ENCODE assay signal across 10 mouse cellular contexts in the genomic region with DNA sequence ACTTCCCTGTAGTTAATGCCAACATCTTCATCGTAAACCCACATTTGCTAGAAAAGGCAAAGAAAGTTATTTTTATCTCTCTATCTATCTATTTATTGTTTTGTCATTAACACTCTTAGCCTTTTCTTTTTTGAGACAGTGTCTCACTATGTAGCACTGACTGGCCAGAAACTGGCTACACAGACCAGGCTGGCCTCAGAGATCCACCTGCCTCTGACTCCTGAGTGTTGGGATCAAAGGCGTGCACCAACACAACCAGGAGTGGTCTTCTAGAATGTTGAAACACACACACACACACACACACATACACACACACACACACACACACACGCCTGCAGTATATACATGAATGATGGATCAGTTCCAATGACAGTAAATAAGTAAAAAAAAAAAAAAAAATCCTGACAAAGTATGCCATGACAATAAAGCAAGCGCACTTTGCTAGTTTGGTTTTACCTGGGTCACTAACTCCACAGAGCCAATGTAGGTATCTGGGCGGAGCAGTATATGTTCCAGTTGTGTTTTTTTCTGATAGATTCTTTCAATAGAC. TPM values are rescaled to one million over a fixed set of nuclear protein-coding genes. Genes with fewer than 3 reads are reported as not detected.
DNase-seq lines count a peak whose midpoint lies in the region; ATAC-seq and TF ChIP-seq lines count a peak whose summit lies in the region.
"Had no signal": no experiment of that assay in that cellular context is flagged by ENCODE, and none has a peak within 500 bp of the region (broad histone marks: within the 10 kb centered on the region; RNA-seq: fewer than 3 reads in every experiment).

No protein-coding gene starts in this region.

- TF ChIP-seq CTCF in stomach, postnatal 0 days (IDR thresholded peaks at IDR 0.05; ENCODE audit: low read depth): no peak

- peak overlapping the region; percentile 68 for H3K4me3 ChIP-seq in erythroblast, embryonic 14.5 days (replicated peaks)
- H3K4me3 ChIP-seq in neural tube, embryonic 11.5 days (ENCODE audit: low read depth, low read length): peak overlapping the region; percentile 82
- H3K4me3 ChIP-seq in limb, embryonic 14.5 days (replicated peaks; ENCODE audit: low read length): peak overlapping the region; percentile 69
- H3K4me3 ChIP-seq in stomach, postnatal 0 days (ENCODE audit: low read depth, low read length): peak overlapping the region; percentile 75

- peak overlapping the region; percentile 45 for H3K4me2 ChIP-seq in neural tube, embryonic 11.5 days (ENCODE audit: low read depth)
- H3K4me2 ChIP-seq in limb, embryonic 14.5 days (replicated peaks; ENCODE audit: low read depth, low read length, severe bottlenecking): peak overlapping the region; percentile 63
- H3K4me2 ChIP-seq in stomach, postnatal 0 days (replicated peaks; ENCODE audit: low read depth): peak overlapping the region; percentile 73; the same call in 1 of the 2 replicates

- DNase-seq in neural tube, embryonic 11.5 days (ENCODE audit: low spot score): no peak
- no peak for DNase-seq in neural tube, embryonic 10.5 days (ENCODE audit: extremely low spot score, low spot score)
- DNase-seq in limb, embryonic 14.5 days (ENCODE audit: low spot score): no peak
- DNase-seq in stomach, postnatal 0 days (ENCODE audit: low spot score): no peak
- no peak for DNase-seq in ovary, postnatal 10 days (ENCODE audit: low spot score)
- no peak for DNase-seq in urinary bladder, adult 18-20 months (ENCODE audit: low spot score in 2 of 2)
- DNase-seq: embryo, embryonic 11 days; kidney, postnatal 14 days had no signal

- H3K27me3 ChIP-seq in erythroblast, embryonic 14.5 days (ENCODE audit: control insufficient read depth): no peaks in the 10 kb centered on the region
- no peaks in the 10 kb centered on the region for H3K27me3 ChIP-seq in neural tube, embryonic 11.5 days (ENCODE audit: control insufficient read depth, insufficient read depth, low read length)
- H3K27me3 ChIP-seq in limb, embryonic 14.5 days (ENCODE audit: control insufficient read depth, insufficient read depth, low read length): no peaks in the 10 kb centered on the region
- no peaks in the 10 kb centered on the region for H3K27me3 ChIP-seq in stomach, postnatal 0 days (ENCODE audit: control insufficient read depth, insufficient read depth, low read length)

- ATAC-seq in erythroblast, adult 5-6 weeks (replicated peaks; ENCODE audit: low FRiP score, poor library complexity, severe bottlenecking): no peak
- ATAC-seq in neural tube, embryonic 11.5 days (ENCODE audit: insufficient read depth, low FRiP score, low TSS enrichment): no peak
- ATAC-seq in limb, embryonic 14.5 days (ENCODE audit: low FRiP score, low read depth): no peak
- ATAC-seq in stomach, postnatal 0 days (ENCODE audit: low FRiP score, low TSS enrichment): no peak

- no peak for TF ChIP-seq POLR2A in limb, embryonic 14.5 days (IDR thresholded peaks at IDR 0.05; ENCODE audit: borderline replicate concordance, extremely low read depth, insufficient read depth, insufficient read length)

- peak overlapping the region; percentile 3; the same call in 1 of the 2 replicates for H3K9ac ChIP-seq in neural tube, embryonic 11.5 days (ENCODE audit: low read length)
- H3K9ac ChIP-seq in limb, embryonic 14.5 days (ENCODE audit: low read depth, low read length, severe bottlenecking): no peak overlapping the region
- no peak overlapping the region for H3K9ac ChIP-seq in stomach, postnatal 0 days (ENCODE audit: low read length)

- peaks cover 61% of the 10 kb centered on the region for H3K36me3 ChIP-seq in erythroblast, embryonic 14.5 days (ENCODE audit: control insufficient read depth)
- peaks cover 12% of the 10 kb centered on the region for H3K36me3 ChIP-seq in neural tube, embryonic 11.5 days (ENCODE audit: control insufficient read depth, insufficient read depth, low read length)
- peaks cover 43% of the 10 kb centered on the region for H3K36me3 ChIP-seq in limb, embryonic 14.5 days (ENCODE audit: control insufficient read depth, insufficient read depth, low read length)
- peaks cover 2% of the 10 kb centered on the region; the same call in 1 of the 2 replicates for H3K36me3 ChIP-seq in stomach, postnatal 0 days (ENCODE audit: control insufficient read depth, insufficient read depth, low read length)

- H3K4me1 ChIP-seq in erythroblast, embryonic 14.5 days (ENCODE audit: control insufficient read depth): peaks cover 45% of the 10 kb centered on the region
- H3K4me1 ChIP-seq in neural tube, embryonic 11.5 days (ENCODE audit: control insufficient read depth, insufficient read depth, low read length): peaks cover 8% of the 10 kb centered on the region; the same call in 1 of the 2 replicates
- H3K4me1 ChIP-seq in limb, embryonic 14.5 days (ENCODE audit: control insufficient read depth, insufficient read depth, low read length): peaks cover 5% of the 10 kb centered on the region; the same call in 1 of the 2 replicates
- no peaks in the 10 kb centered on the region for H3K4me1 ChIP-seq in stomach, postnatal 0 days (replicated peaks; ENCODE audit: control insufficient read depth, insufficient read depth)

- H3K9me3 ChIP-seq in erythroblast, embryonic 14.5 days (ENCODE audit: control insufficient read depth, low read length): no peaks in the 10 kb centered on the region
- H3K9me3 ChIP-seq in neural tube, embryonic 11.5 days (ENCODE audit: control insufficient read depth, low read length): no peaks in the 10 kb centered on the region
- H3K9me3 ChIP-seq in limb, embryonic 14.5 days (ENCODE audit: control insufficient read depth, low read length): no peaks in the 10 kb centered on the region
- H3K9me3 ChIP-seq in stomach, postnatal 0 days (ENCODE audit: control insufficient read depth, low read length): no peaks in the 10 kb centered on the region

- no peak for TF ChIP-seq EP300 in stomach, postnatal 0 days (optimal IDR thresholded peaks at IDR 0.05)

- 85% methylated on average over 5 of the region's 5 CpGs for WGBS in neural tube, embryonic 11.5 days
- 74% methylated on average over 5 of the region's 5 CpGs for WGBS in limb, embryonic 14.5 days
- WGBS in stomach, postnatal 0 days: 67% methylated on average over 5 of the region's 5 CpGs

- H3K27ac ChIP-seq in neural tube, embryonic 11.5 days (ENCODE audit: low read depth, low read length): no peak overlapping the region
- H3K27ac ChIP-seq in limb, embryonic 14.5 days (replicated peaks; ENCODE audit: low read depth, low read length): no peak overlapping the region
- H3K27ac ChIP-seq in stomach, postnatal 0 days (replicated peaks): no peak overlapping the region

RNA-seq across cellular contexts. Expression of gene Top2a, which starts 1.5 kb away (rescaled TPM):
- 5.6 and 7.1 TPM in 2 replicates for polyA plus RNA-seq in erythroblast, embryonic 14.5 days (2012)
- 132 and 152 TPM in 2 replicates for total RNA-seq in erythroblast, adult 5-6 weeks (2015; ENCODE audit: low replicate concordance)
- 334 and 394 TPM in 2 replicates for total RNA-seq in erythroblast, adult 5-6 weeks (2017; ENCODE audit: low replicate concordance)
- 338 and 339 TPM in 2 replicates for polyA plus RNA-seq in neural tube, embryonic 11.5 days (2014; fragmentation: Nextera tagmentation; extraction: Ambion mirVana)
- 98.2 and 134 TPM in 2 replicates for polyA plus RNA-seq in limb, embryonic 14.5 days (2012; rRNA removed)
- polyA plus RNA-seq in limb, embryonic 14.5 days (2014; fragmentation: Nextera tagmentation; extraction: Ambion mirVana): 205 and 209 TPM in 2 replicates
- 31.6 and 44.5 TPM in 2 replicates for polyA plus RNA-seq in stomach, postnatal 0 days (2015; fragmentation: Nextera tagmentation; extraction: Ambion mirVana)

RNA-seq across cellular contexts. Expression of gene Igfbp4, which starts 18.6 kb away (rescaled TPM):
- polyA plus RNA-seq in erythroblast, embryonic 14.5 days (2012): 2.0 and 2.9 TPM in 2 replicates
- total RNA-seq in erythroblast, adult 5-6 weeks (2015; ENCODE audit: low replicate concordance): 10.8 and 29.7 TPM in 2 replicates
- 26.1 and 41.5 TPM in 2 replicates for total RNA-seq in erythroblast, adult 5-6 weeks (2017; ENCODE audit: low replicate concordance)
- polyA plus RNA-seq in neural tube, embryonic 11.5 days (2014; fragmentation: Nextera tagmentation; extraction: Ambion mirVana): 353 and 365 TPM in 2 replicates
- polyA plus RNA-seq in limb, embryonic 14.5 days (2012; rRNA removed): 942 and 1,029 TPM in 2 replicates
- 1,086 and 1,234 TPM in 2 replicates for polyA plus RNA-seq in limb, embryonic 14.5 days (2014; fragmentation: Nextera tagmentation; extraction: Ambion mirVana)
- 228 and 244 TPM in 2 replicates for polyA plus RNA-seq in stomach, postnatal 0 days (2015; fragmentation: Nextera tagmentation; extraction: Ambion mirVana)

RNA-seq across cellular contexts. Expression of gene Gjd3, which starts 39.6 kb away (rescaled TPM):
- not detected in 2 replicates for polyA plus RNA-seq in erythroblast, embryonic 14.5 days (2012)
- total RNA-seq in erythroblast, adult 5-6 weeks (2015; ENCODE audit: low replicate concordance): not detected in 2 replicates
- not detected in 2 replicates for total RNA-seq in erythroblast, adult 5-6 weeks (2017; ENCODE audit: low replicate concordance)
- 0.57 TPM in 1 of 2 replicates, not detected in the other for polyA plus RNA-seq in neural tube, embryonic 11.5 days (2014; fragmentation: Nextera tagmentation; extraction: Ambion mirVana)
- 1.3 and 2.2 TPM in 2 replicates for polyA plus RNA-seq in limb, embryonic 14.5 days (2012; rRNA removed)
- 0.41 and 0.45 TPM in 2 replicates for polyA plus RNA-seq in limb, embryonic 14.5 days (2014; fragmentation: Nextera tagmentation; extraction: Ambion mirVana)
- 1.9 and 2.1 TPM in 2 replicates for polyA plus RNA-seq in stomach, postnatal 0 days (2015; fragmentation: Nextera tagmentation; extraction: Ambion mirVana)

Comparison
In these comparisons a context has a peak if more than half of its experiments do, and no peak if none do; other contexts are left out.
1. RNA of gene Igfbp4, which starts 18.6 kb away (polyA plus RNA-seq): 942 to 1,234 TPM in limb, embryonic 14.5 days, 353 to 365 TPM in neural tube, embryonic 11.5 days and 228 to 244 TPM in stomach, postnatal 0 days; 2.0 to 2.9 TPM in erythroblast, embryonic 14.5 days; every median in the first group is over 10 times any median in the second.
2. Peak in every context shown above with its lines, with median percentiles within 50 percentile points of each other: H3K4me3 ChIP-seq and H3K4me2 ChIP-seq.